Mouse (Mus musculus) adrenal gland, postnatal 36 days (tissue): ENCODE data around the gene Kctd6. TPM values are rescaled to one million over a fixed set of nuclear protein-coding genes. Genes with fewer than 3 reads are reported as not detected.

ENCODE experiments used
- DNase-seq, 2 experiments: peaks; one replicate each; pipeline ENCODE4 v3.0.0; 2021; ENCODE audit warnings: mixed read lengths in 1 of 2
- total RNA-seq, 2 experiments: library from RNA; stranded (reverse); gene quantifications; 2 replicates each; pipeline ENCODE4 v1.2.3; 2021

Gene Kctd6
- total RNA-seq, 2 experiments from 2014 or later: 14.3 to 15.2 TPM

GRCm38 (mm10) chr14:8250141-8250871 lies 36.4 kb downstream of the Kctd6 start:
- no peak for DNase-seq

DNA sequence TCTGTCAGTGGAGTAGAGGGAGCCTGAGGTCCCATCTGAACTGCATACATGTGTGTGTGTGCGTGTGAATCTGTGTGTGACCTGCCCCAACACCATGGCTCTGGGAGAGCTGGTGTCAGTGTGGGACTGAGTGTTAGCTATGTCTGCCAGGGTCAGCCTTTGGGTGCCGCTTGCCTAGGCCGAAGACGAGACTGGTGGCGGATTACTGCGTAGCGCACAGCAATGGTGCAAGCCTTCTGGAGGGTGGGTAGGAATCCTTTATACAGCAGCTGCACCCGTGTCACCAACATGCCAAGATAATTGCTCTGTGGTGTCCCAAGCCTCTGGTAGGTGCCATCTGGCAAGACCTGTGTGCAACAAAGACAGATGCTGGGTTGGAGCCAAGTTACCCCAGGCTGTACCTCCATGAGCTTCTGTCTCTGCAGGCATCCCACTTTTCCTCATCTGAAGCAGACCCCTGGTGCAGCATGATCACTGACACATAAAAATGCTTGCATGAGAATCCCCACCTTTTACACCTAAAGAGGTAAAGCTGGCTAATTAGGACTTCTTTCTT lies 37.5 kb downstream of the Kctd6 start:
- DNase-seq: no peak

GRCm38 (mm10) chr14:8255076-8255729 lies 41.3 kb downstream of the Kctd6 start:
- peak; percentile 49 to 66 for DNase-seq

GRCm38 (mm10) chr14:8256072-8256471 lies 42.1 kb downstream of the Kctd6 start:
- DNase-seq: no peak

DNA sequence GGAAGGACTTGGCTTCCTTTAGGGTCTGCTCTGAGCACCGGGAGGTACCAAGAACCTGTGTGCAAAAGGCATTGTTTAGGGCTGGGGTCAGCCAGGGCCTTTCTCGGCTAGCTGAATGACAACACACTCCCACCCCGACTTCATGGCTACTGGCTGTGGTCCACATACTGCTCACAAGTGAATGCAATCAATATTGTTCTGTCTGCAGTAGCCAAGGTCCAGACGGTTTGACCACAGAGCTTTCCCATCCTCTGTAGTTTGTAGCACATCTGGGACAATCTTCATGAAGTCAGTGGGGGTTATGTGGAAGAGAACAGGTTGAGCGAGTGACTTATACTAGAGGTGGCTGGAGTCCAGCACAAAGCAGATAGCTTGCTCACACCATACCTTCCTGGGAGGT lies 42.9 kb downstream of the Kctd6 start:
- DNase-seq: no peak

GRCm38 (mm10) chr14:8257521-8258334 lies 43.8 kb downstream of the Kctd6 start:
- no peak for DNase-seq

- DNase-seq: peak; percentile 16 to 55
These were observed 44.3 kb downstream of the Kctd6 start for GRCm38 (mm10) chr14:8258335-8258627.

DNA sequence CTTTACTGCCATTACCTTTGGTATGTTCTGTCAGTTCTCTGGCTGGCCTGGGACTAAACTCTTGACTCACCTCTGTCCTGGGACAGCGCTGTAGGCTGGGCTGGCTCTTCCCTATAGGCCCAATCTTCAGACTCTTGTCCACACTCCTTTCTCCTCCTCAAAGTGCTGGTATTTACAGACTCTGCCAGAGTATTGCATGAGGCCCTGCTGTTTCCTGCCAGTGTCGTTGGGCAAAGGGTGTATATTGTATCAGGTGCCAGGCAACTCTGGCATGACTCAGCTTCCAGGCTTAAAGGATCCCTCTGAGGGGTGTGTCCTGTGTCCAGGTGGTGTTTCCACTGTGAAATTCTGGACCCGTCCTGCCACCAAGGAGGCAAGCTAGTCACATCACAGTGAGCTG lies 44.8 kb downstream of the Kctd6 start:
- DNase-seq: peak in 1 of 2 experiments; percentile 23

DNA sequence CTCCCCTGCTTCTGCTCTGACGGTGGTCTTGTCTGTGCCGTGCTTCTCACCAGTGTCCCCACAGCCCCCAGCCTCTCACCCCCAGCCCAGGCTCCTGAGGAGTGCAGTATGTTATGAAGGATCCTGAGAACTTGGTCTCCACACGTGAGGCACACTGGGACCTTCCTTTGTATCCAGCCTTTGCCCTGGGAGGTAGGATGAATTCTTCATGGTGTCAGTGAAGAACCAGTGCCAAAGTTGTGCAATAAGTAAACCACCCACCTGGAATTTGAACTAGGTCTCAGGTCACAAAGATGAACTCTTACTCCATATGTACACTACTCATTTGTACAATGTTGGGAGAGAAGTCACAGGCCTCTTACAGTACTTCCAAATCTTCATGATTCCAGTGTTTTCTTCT lies 45.2 kb downstream of the Kctd6 start, which contains the start of gene Acox2:
Gene Acox2, minus strand, starts transcription at position 188 of the 400 bp plus-strand sequence.
- no peak for DNase-seq

DNA sequence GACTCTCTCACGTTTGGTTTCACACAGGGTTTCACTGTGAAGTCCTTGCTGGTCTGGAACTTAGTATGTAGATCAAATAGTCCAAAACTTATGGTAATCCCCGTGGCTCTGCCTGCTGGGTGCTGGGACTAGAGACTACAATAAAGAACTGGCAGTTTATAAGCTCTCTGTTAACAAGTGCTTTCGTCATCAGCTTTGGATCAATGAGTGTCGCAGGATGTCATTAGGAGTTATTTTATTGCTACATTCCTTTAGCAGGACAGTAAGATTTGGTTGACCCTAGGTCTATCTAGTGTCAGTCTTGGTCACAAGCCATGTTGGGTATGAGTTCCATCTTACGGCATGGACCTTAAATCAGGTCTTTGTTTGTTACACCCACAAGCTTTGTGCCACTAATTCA lies 46.3 kb downstream of the Kctd6 start:
- DNase-seq: no peak

GRCm38 (mm10) chr14:8262242-8262641 lies 48.3 kb downstream of the Kctd6 start:
- no peak for DNase-seq

DNA sequence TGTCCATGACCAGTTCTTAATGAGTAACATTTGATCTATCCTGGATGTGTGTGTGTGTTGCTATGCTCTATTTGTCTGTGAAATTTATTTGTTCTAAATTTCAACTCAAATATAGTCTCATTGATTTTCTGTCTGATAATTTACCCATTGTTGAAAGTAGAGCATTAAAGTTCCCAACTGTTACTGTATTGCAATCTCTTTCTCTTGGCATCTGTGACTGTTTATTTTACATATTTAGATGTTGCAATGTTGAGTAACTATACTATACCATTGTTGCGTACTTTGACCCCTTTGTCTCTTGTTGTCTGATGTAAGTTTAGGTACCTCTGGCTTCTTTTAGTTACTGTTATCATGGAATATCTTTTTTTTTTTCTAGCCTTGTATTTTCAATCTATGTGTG lies 50.4 kb downstream of the Kctd6 start:
- no peak for DNase-seq

GRCm38 (mm10) chr14:8271281-8271680 lies 57.3 kb downstream of the Kctd6 start:
- peak; percentile 43 to 60 for DNase-seq

Other genes with a start within 250 kb of the Kctd6 start
- under 1 TPM; 0.20 to 0.43 TPM for gene Dnase1l3, start 219.6 kb upstream of the Kctd6 start, total RNA-seq
- gene Abhd6, start 211.2 kb upstream of the Kctd6 start, total RNA-seq: 100 to 1,000 TPM in 1 of 2 experiments, 10 to 100 TPM in 1; 70.4 to 108 TPM
- 10 to 100 TPM; 43.3 to 46.0 TPM for gene Rpp14, start 133.8 kb upstream of the Kctd6 start, total RNA-seq
- 10 to 100 TPM; 56.7 to 98.1 TPM for gene Pxk, start 115.9 kb upstream of the Kctd6 start, total RNA-seq
- gene Pdhb, start 41.1 kb upstream of the Kctd6 start, total RNA-seq: 100 to 1,000 TPM; 349 to 451 TPM
- under 1 TPM; 0.50 to 0.92 TPM for gene Acox2, start 45.2 kb downstream of the Kctd6 start, total RNA-seq
- 1 to 10 TPM; 2.1 to 6.1 TPM for gene Fam107a, start 103.9 kb downstream of the Kctd6 start, total RNA-seq
- not detected for gene Oit1, start 164.6 kb downstream of the Kctd6 start, total RNA-seq